Mouse (Mus musculus) testis, adult 2 months (tissue): ENCODE results near the gene Cntnap5a.

Source experiments
- CTCF ChIP-seq: fragments of 200-500 bp; IDR thresholded peaks from 2 replicates; pipeline ENCODE4 v1.5.1; 2012; ENCODE audit warnings: low read depth, mild to moderate bottlenecking, inconsistent platforms, low read length, moderate library complexity; ENCODE audit not compliant: control insufficient read depth, insufficient read depth, insufficient replicate concordance
- POLR2A ChIP-seq: fragments of 200-500 bp; IDR thresholded peaks from 2 replicates; pipeline ENCODE4 v1.6.1; 2012; ENCODE audit warnings: low read depth, mild to moderate bottlenecking, inconsistent platforms, low read length, moderate library complexity; ENCODE audit not compliant: control insufficient read depth

- no peak for TF ChIP-seq POLR2A
- no peak for TF ChIP-seq CTCF
These were observed 743.8 kb downstream of the Cntnap5a start for GRCm38 (mm10) chr1:116428396-116428795.
